8 mouse cellular contexts compared by ENCODE assay signal in the genomic region with DNA sequence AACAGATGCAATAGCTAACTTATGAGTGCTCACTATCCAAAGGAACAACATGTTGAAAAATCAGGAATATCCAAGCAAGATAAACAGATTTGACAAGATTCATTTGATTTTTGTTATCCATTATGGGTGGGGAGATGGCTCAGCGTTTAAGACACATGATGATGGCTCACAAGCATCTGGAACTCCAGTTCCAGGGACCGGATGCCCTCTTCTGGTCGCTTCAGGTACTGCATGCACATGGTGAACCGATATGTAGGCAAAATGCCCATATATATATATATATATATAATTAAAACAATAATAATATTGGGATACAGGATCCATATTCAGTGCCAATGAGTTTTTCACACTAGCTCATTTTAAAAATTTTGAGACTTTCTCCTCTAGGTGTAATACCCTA. TPM values are rescaled to one million over a fixed set of nuclear protein-coding genes. Genes with fewer than 3 reads are reported as not detected.
DNase-seq lines count a peak whose midpoint lies in the region; ATAC-seq lines count a peak whose summit lies in the region.

No protein-coding gene starts in this region.

- DNase-seq in heart, postnatal 4 days: peak; percentile 75
- DNase-seq in heart, adult 9 months (ENCODE audit: low spot score in 2 of 2): no peak
- peak; percentile 39 for DNase-seq in urinary bladder, postnatal 10 days (ENCODE audit: low spot score)
- no peak for DNase-seq in urinary bladder, adult 2 months (ENCODE audit: low spot score)
- peak; percentile 64 for DNase-seq in c-Kit-positive CD71-positive TER-119-positive erythroid progenitor cells, embryonic 14.5 days (ENCODE audit: low spot score)
- peak; percentile 80 for DNase-seq in induced T-regulatory cell, adult 2 months (ENCODE audit: low read depth)
- peak; percentile 52 for DNase-seq in urinary bladder, postnatal 25 days (ENCODE audit: low spot score)

- ATAC-seq in neutrophil, adult 5-6 weeks (ENCODE audit: extremely low read depth, insufficient number of reproducible peaks, low FRiP score, poor library complexity, severe bottlenecking): peak; percentile 73

RNA-seq across cellular contexts. Expression of a gene that starts 5.7 kb away (rescaled TPM):
- 1 to 10 TPM; 7.0 to 7.6 TPM for total RNA-seq in heart, postnatal 4 days (2021)
- 2.7 and 3.2 TPM in 2 replicates for polyA plus RNA-seq in urinary bladder, adult 2 months (2012; rRNA removed)
- 1.7 and 3.1 TPM in 2 replicates for total RNA-seq in neutrophil, adult 5-6 weeks (2017)

Comparison
In these comparisons a context has a peak if more than half of its experiments do, and no peak if none do; other contexts are left out.
1. DNase-seq: peak in heart, postnatal 4 days (single experiment), urinary bladder, postnatal 10 days (single experiment), c-Kit-positive CD71-positive TER-119-positive erythroid progenitor cells, embryonic 14.5 days (single experiment), induced T-regulatory cell, adult 2 months (single experiment) and urinary bladder, postnatal 25 days (single experiment); none in heart, adult 9 months (0 of 2) and urinary bladder, adult 2 months (single experiment).